Mouse (Mus musculus) megakaryocyte, embryonic 14.5 days (primary cell): ENCODE measurements at regions not wholly inside any gene's neighbourhood (a gene's known extent, or its start where the extent isn't known, plus 50 kb on each side); places are given as distances from the start of the nearest gene placed in this dataset.

Experiments
- FLI1 ChIP-seq: IDR thresholded peaks from 2 replicates; pipeline ENCODE4 v1.6.1; 2012; ENCODE audit warnings: low read length, inconsistent platforms, mixed read lengths
- GATA1 ChIP-seq: IDR thresholded peaks from 3 replicates; pipeline ENCODE4 v1.6.1; 2012; ENCODE audit warnings: mixed read lengths, low read length, inconsistent platforms, borderline replicate concordance

- TF ChIP-seq GATA1 (no peak), FLI1 (no peak)
These were observed 321.0 kb downstream of the Tm4sf1 start for GRCm38 (mm10) chr3:56980593-56981304.
